33 mouse cellular contexts compared by ENCODE assay signal in the genomic region with DNA sequence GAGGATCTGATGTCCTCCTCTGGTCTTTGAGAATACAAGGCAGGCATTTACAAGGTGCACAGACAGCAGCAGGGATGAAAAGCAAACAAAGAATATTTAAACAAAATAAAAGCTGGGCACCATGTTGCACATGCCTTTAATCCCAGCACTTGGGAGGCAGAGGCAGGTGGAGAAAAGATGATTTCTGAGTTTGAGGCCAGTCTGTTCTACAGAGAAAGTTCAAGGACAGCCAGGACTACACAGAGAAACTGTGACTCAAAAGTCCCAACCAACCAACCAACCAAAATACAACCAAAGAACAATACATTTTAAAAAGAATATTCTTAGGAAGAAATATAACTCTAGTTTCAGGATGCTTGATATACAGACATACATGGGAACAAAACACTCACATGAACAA. TPM values are rescaled to one million over a fixed set of nuclear protein-coding genes. Genes with fewer than 3 reads are reported as not detected.
"Had no signal": no experiment of that assay in that cellular context is flagged by ENCODE, and none has a peak within 500 bp of the region (broad histone marks: within the 10 kb centered on the region; RNA-seq: fewer than 3 reads in every experiment).

No protein-coding gene starts in this region.

- DNase-seq: left cerebral cortex, postnatal 4 days; liver; liver, embryonic 13.5 days; liver, postnatal 0 days; lung, adult 18-20 months; lung, adult 2 months; lung, embryonic 14.5 days; lung, postnatal 10 days; lung, postnatal 14 days; lung, postnatal 36 days; lung, postnatal 4 days; midbrain, embryonic 14.5 days had no signal

- H3K4me2 ChIP-seq: limb, embryonic 12.5 days; limb, embryonic 13.5 days; limb, embryonic 15.5 days; liver, embryonic 11.5 days; liver, embryonic 12.5 days; liver, embryonic 13.5 days; liver, embryonic 15.5 days; lung, embryonic 14.5 days; lung, embryonic 15.5 days; midbrain, embryonic 12.5 days; midbrain, embryonic 15.5 days; neural tube, embryonic 12.5 days had no signal

- ATAC-seq: liver, embryonic 12.5 days; liver, postnatal 0 days; lung, postnatal 0 days; midbrain, embryonic 15.5 days; midbrain, embryonic 16.5 days had no signal

- H3K9me3 ChIP-seq: limb, embryonic 10.5 days; limb, embryonic 12.5 days; limb, embryonic 13.5 days; limb, embryonic 15.5 days; liver, embryonic 12.5 days; liver, embryonic 13.5 days; liver, embryonic 15.5 days; lung, embryonic 15.5 days; megakaryocyte, embryonic 14.5 days; midbrain, embryonic 10.5 days; midbrain, embryonic 12.5 days; midbrain, embryonic 15.5 days; neural tube, embryonic 12.5 days had no signal

- H3K27ac ChIP-seq: left cerebral cortex, adult 2 months; limb, embryonic 10.5 days; limb, embryonic 12.5 days; limb, embryonic 13.5 days; limb, embryonic 15.5 days; liver, embryonic 12.5 days; liver, embryonic 13.5 days; liver, embryonic 14.5 days; liver, embryonic 15.5 days; lung, embryonic 15.5 days; macrophage; midbrain, embryonic 10.5 days; midbrain, embryonic 12.5 days; midbrain, embryonic 15.5 days; neural tube, embryonic 12.5 days had no signal

- H3K4me1 ChIP-seq: limb, embryonic 10.5 days; limb, embryonic 12.5 days; limb, embryonic 15.5 days; liver, embryonic 12.5 days; liver, embryonic 13.5 days; liver, embryonic 15.5 days; lung, embryonic 15.5 days; midbrain, embryonic 12.5 days; midbrain, embryonic 15.5 days; neural tube, embryonic 12.5 days had no signal

- H3K9ac ChIP-seq: limb, embryonic 12.5 days; limb, embryonic 13.5 days; limb, embryonic 15.5 days; liver, embryonic 12.5 days; liver, embryonic 13.5 days; liver, embryonic 14.5 days; liver, embryonic 15.5 days; liver, postnatal 0 days; lung, embryonic 14.5 days; lung, embryonic 15.5 days; midbrain, embryonic 12.5 days; midbrain, embryonic 15.5 days; neural tube, embryonic 12.5 days had no signal

- H3K4me3 ChIP-seq: left cerebral cortex, adult 2 months; limb, embryonic 10.5 days; limb, embryonic 12.5 days; limb, embryonic 13.5 days; limb, embryonic 15.5 days; liver, embryonic 12.5 days; liver, embryonic 13.5 days; liver, embryonic 15.5 days; lung, embryonic 15.5 days; megakaryocyte, embryonic 14.5 days; midbrain, embryonic 10.5 days; midbrain, embryonic 12.5 days; midbrain, embryonic 15.5 days; myocyte; neural tube, embryonic 12.5 days had no signal

- H3K27me3 ChIP-seq: limb, embryonic 12.5 days; limb, embryonic 13.5 days; limb, embryonic 15.5 days; liver, embryonic 12.5 days; liver, embryonic 13.5 days; liver, embryonic 15.5 days; lung, embryonic 15.5 days; midbrain, embryonic 12.5 days; midbrain, embryonic 15.5 days; neural tube, embryonic 12.5 days had no signal

- H3K36me3 ChIP-seq: liver, embryonic 12.5 days; liver, embryonic 13.5 days; liver, embryonic 15.5 days; lung, embryonic 15.5 days; midbrain, embryonic 10.5 days; midbrain, embryonic 12.5 days; midbrain, embryonic 15.5 days; neural tube, embryonic 12.5 days had no signal

RNA-seq across cellular contexts. Expression of a gene that starts 19.9 kb away (rescaled TPM):
- total RNA-seq: megakaryocyte-erythroid progenitor cell, adult 5-6 weeks had no signal
- polyA plus RNA-seq: liver, adult 2 months; macrophage had no signal
